Mouse (Mus musculus) lung, embryonic 16.5 days (tissue): ENCODE measurements around the gene Mptx2. TPM values are rescaled to one million over a fixed set of nuclear protein-coding genes. Genes with fewer than 3 reads are reported as not detected.

Source experiments
- ATAC-seq: fragments of 200-750 bp; cut with Nextera tagmentation; 2 replicates; pipeline ENCODE4 v1.8.0; 2017; ENCODE audit warnings: low read depth, mild to moderate bottlenecking, moderate library complexity
- H3K27ac ChIP-seq: fragments of 300-500 bp; sonication (generic); 2 replicates; pipeline ENCODE4 v1.5.1; 2014; ENCODE audit warnings: mild to moderate bottlenecking, control low read depth, low read length
- H3K27me3 ChIP-seq: fragments of 300-500 bp; sonication (generic); 2 replicates; pipeline ENCODE4 v1.6.1; 2014; ENCODE audit warnings: low read depth, low read length, mixed read lengths; ENCODE audit not compliant: control insufficient read depth, insufficient read depth
- H3K36me3 ChIP-seq: fragments of 300-500 bp; sonication (generic); 2 replicates; pipeline ENCODE4 v1.6.1; 2014; ENCODE audit warnings: low read length; ENCODE audit not compliant: control insufficient read depth, insufficient read depth
- H3K4me1 ChIP-seq: fragments of 300-500 bp; sonication (generic); replicated peaks from 2 replicates; pipeline ENCODE4 v1.6.1; 2014; ENCODE audit warnings: low read length, mixed read lengths; ENCODE audit not compliant: control insufficient read depth, insufficient read depth
- H3K4me2 ChIP-seq: fragments of 300-500 bp; sonication (generic); 2 replicates; pipeline ENCODE4 v1.6.1; 2014; ENCODE audit warnings: low read depth, low read length, control low read depth
- H3K4me3 ChIP-seq: fragments of 300-500 bp; sonication (generic); 2 replicates; pipeline ENCODE4 v1.5.1; 2014; ENCODE audit warnings: mild to moderate bottlenecking, low read length, control low read depth
- H3K9ac ChIP-seq: fragments of 300-500 bp; sonication (generic); 2 replicates; pipeline ENCODE4 v1.6.1; 2014; ENCODE audit warnings: low read length, control low read depth
- H3K9me3 ChIP-seq: fragments of 300-500 bp; sonication (generic); 2 replicates; pipeline ENCODE4 v1.6.1; 2016; ENCODE audit warnings: low read length; ENCODE audit not compliant: control insufficient read depth
- WGBS: fragments of 180-500 bp; shearing (Covaris S2); extraction: QIAGEN DNeasy Blood & Tissue Kit; methylation state at CpG from one replicate; pipeline ENCODE4 v1.1.7; 2014; 5-methylcytosine and 5-hydroxymethylcytosine counted together
- polyA plus RNA-seq: library from polyadenylated mRNA; unstranded; fragments of >200 nt; fragmentation: Nextera tagmentation; extraction: Ambion mirVana; gene quantifications from 2 replicates; pipeline ENCODE4 v1.2.1, GENCODE M21; 2015

Gene Mptx2
- not detected in 2 replicates for polyA plus RNA-seq

- WGBS = 68% methylated on average over 3 of the region's 3 CpGs
- no peak within 1 kb of the TSS for H3K4me3 ChIP-seq
These were observed at the start of gene Mptx2 for GRCm38 (mm10) chr1:173277677-173278076. Gene Mptx2 (minus strand): TSS chr1:173277777.

GRCm38 (mm10) chr1:173326552-173326951 is 49.0 kb upstream of the Mptx2 start:
- WGBS = 45% methylated on average over 1 of the region's 1 CpGs
- no peak overlapping the region for H3K4me3 ChIP-seq
- no peak overlapping the region for H3K4me2 ChIP-seq
- no peaks in the 10 kb centered on the region for H3K9me3 ChIP-seq
- no peaks in the 10 kb centered on the region for H3K27me3 ChIP-seq
- H3K9ac ChIP-seq = no peak overlapping the region
- no peaks in the 10 kb centered on the region for H3K4me1 ChIP-seq
- H3K36me3 ChIP-seq = no peaks in the 10 kb centered on the region
- no peak for ATAC-seq
- no peak overlapping the region for H3K27ac ChIP-seq

More at GRCm38 (mm10) chr1:173277677-173278076, at the start of gene Mptx2:
- Histone ChIP-seq H3K36me3 (no peaks in the 10 kb centered on the region), H3K4me1 (no peaks in the 10 kb centered on the region), H3K27me3 (no peaks in the 10 kb centered on the region), H3K4me2 (no peak within 1 kb of the TSS), H3K9me3 (no peaks in the 10 kb centered on the region), H3K27ac (no peak within 1 kb of the TSS), H3K9ac (no peak within 1 kb of the TSS)
- ATAC-seq = no peak

DNA sequence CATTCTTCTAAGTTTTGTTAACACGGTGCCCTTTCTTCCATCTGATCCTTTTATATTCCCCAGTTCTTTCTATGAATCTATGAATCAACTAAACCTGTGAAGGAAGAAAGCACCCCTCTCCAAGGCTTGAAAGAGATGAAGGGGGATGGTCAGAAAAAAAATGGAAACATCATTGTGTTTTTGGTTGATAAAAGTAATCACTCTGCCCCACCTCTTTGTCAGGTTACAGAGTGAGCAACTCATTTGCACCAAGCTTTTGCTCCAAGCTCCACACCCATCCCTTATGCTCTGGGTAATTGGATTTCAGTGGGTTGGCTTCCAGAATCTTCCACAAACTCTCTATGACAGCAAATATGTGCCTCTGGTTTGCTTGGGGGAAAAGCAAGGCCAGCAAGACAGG is 47.8 kb upstream of the Mptx2 start:
- H3K27ac ChIP-seq = no peak overlapping the region
- H3K4me3 ChIP-seq = no peak overlapping the region
- H3K9me3 ChIP-seq = no peaks in the 10 kb centered on the region
- H3K4me2 ChIP-seq = no peak overlapping the region
- ATAC-seq = no peak
- H3K9ac ChIP-seq = no peak overlapping the region
- H3K36me3 ChIP-seq = no peaks in the 10 kb centered on the region
- 87% methylated on average over 1 of the region's 1 CpGs for WGBS
- H3K27me3 ChIP-seq = no peaks in the 10 kb centered on the region
- no peaks in the 10 kb centered on the region for H3K4me1 ChIP-seq

- Histone ChIP-seq H3K4me2 (no peak overlapping the region), H3K27me3 (no peaks in the 10 kb centered on the region), H3K4me3 (no peak overlapping the region), H3K4me1 (no peaks in the 10 kb centered on the region), H3K9ac (no peak overlapping the region), H3K9me3 (no peaks in the 10 kb centered on the region), H3K36me3 (no peaks in the 10 kb centered on the region), H3K27ac (no peak overlapping the region)
- no peak for ATAC-seq
- WGBS = 62% methylated on average over 4 of the region's 4 CpGs
These were observed 47.4 kb upstream of the Mptx2 start for GRCm38 (mm10) chr1:173324961-173325360.

DNA sequence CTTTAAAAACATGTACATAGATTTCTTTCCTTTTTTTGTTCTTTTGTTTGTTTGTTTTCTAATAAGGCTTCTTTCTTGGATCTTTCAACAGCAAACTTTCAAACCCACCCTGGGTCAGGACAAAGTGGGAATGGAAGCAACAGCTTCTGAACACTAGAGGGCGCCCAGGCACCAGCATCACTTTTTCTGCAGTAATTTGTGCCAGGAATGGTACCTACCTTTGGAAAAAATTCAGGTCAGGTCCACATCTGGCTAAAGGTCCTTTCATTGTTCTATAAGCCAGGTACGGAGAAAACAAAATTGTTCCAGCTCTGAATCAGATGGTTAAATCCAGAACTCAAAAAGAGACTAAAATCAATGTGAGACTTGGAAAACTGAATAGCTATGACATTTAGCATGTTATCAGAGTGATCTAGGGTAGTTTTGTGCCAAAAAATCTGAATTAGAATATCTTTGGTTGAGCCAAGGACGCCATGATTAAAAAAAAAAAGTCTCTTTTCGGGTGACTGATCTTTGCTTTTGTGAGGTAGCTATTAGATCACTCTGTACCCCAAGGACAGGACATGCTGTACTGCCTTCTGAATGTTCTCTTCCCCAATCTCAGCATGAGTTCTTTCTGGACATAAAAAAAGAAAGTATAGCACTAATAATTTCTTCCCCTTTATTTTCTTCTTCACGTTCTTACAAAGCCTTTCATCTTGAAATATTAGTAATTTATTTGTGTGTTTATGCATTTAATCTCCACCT is 46.4 kb upstream of the Mptx2 start:
- no peak overlapping the region for H3K27ac ChIP-seq
- H3K36me3 ChIP-seq = no peaks in the 10 kb centered on the region
- no peak for ATAC-seq
- no peak overlapping the region for H3K9ac ChIP-seq
- no peak overlapping the region for H3K4me3 ChIP-seq
- no peaks in the 10 kb centered on the region for H3K27me3 ChIP-seq
- H3K4me1 ChIP-seq = no peaks in the 10 kb centered on the region
- H3K9me3 ChIP-seq = no peaks in the 10 kb centered on the region
- 26% methylated on average over 5 of the region's 5 CpGs for WGBS
- no peak overlapping the region for H3K4me2 ChIP-seq

- no peak for ATAC-seq
- no peak overlapping the region for H3K9ac ChIP-seq
- no peak overlapping the region for H3K27ac ChIP-seq
- H3K9me3 ChIP-seq = no peaks in the 10 kb centered on the region
- H3K4me1 ChIP-seq = no peaks in the 10 kb centered on the region
- no peaks in the 10 kb centered on the region for H3K27me3 ChIP-seq
- WGBS = 60% methylated on average over 6 of the region's 6 CpGs
- no peak overlapping the region for H3K4me3 ChIP-seq
- H3K36me3 ChIP-seq = no peaks in the 10 kb centered on the region
- H3K4me2 ChIP-seq = no peak overlapping the region
These were observed 44.7 kb upstream of the Mptx2 start for GRCm38 (mm10) chr1:173322249-173322627.

GRCm38 (mm10) chr1:173321593-173322248 is 44.1 kb upstream of the Mptx2 start:
- no peaks in the 10 kb centered on the region for H3K4me1 ChIP-seq
- H3K27me3 ChIP-seq = no peaks in the 10 kb centered on the region
- H3K36me3 ChIP-seq = no peaks in the 10 kb centered on the region
- ATAC-seq = no peak
- H3K9me3 ChIP-seq = no peaks in the 10 kb centered on the region
- H3K9ac ChIP-seq = no peak overlapping the region
- H3K4me2 ChIP-seq = no peak overlapping the region
- no peak overlapping the region for H3K4me3 ChIP-seq
- no peak overlapping the region for H3K27ac ChIP-seq
- 68% methylated on average over 8 of the region's 8 CpGs for WGBS

- Histone ChIP-seq H3K36me3 (no peaks in the 10 kb centered on the region), H3K9me3 (no peaks in the 10 kb centered on the region), H3K27me3 (no peaks in the 10 kb centered on the region), H3K27ac (no peak overlapping the region), H3K4me3 (no peak overlapping the region), H3K4me2 (no peak overlapping the region), H3K4me1 (no peaks in the 10 kb centered on the region), H3K9ac (no peak overlapping the region)
- 79% methylated on average over 2 of the region's 2 CpGs for WGBS
- no peak for ATAC-seq
These were observed 40.4 kb upstream of the Mptx2 start for GRCm38 (mm10) chr1:173317925-173318477.

- no peaks in the 10 kb centered on the region for H3K9me3 ChIP-seq
- no peak for ATAC-seq
- no peak overlapping the region for H3K9ac ChIP-seq
- 65% methylated on average over 3 of the region's 3 CpGs for WGBS
- no peak overlapping the region for H3K4me2 ChIP-seq
- H3K27ac ChIP-seq = no peak overlapping the region
- no peaks in the 10 kb centered on the region for H3K4me1 ChIP-seq
- H3K4me3 ChIP-seq = no peak overlapping the region
- H3K36me3 ChIP-seq = no peaks in the 10 kb centered on the region
- no peaks in the 10 kb centered on the region for H3K27me3 ChIP-seq
These were observed 38.1 kb upstream of the Mptx2 start for GRCm38 (mm10) chr1:173315725-173316124.
